Mouse (Mus musculus): ENCODE measurements at regions not wholly inside any gene's neighbourhood (a gene's known extent, or its start where the extent isn't known, plus 50 kb on each side); places are given as distances from the start of the nearest gene placed in this dataset.

GRCm38 (mm10) chr10:123843604-123844003 lies 579.8 kb downstream of the Fam19a2 start:
- H3K9ac ChIP-seq (replicated peaks; ENCODE audit: low read length, poor library complexity, severe bottlenecking) = no peak overlapping the region
- no peak overlapping the region for H3K27ac ChIP-seq (ENCODE audit: low read depth, low read length)
- no peaks in the 10 kb centered on the region for H3K27me3 ChIP-seq (ENCODE audit: insufficient read depth, low read length)
- no peak overlapping the region for H3K4me2 ChIP-seq (ENCODE audit: low read depth, low read length, poor library complexity, severe bottlenecking)
- ATAC-seq (ENCODE audit: low FRiP score) (no peak), DNase-seq (ENCODE audit: low spot score) (no peak)
- no peaks in the 10 kb centered on the region; the same call in 1 of the 2 replicates for H3K4me1 ChIP-seq (ENCODE audit: insufficient read depth, low read length)
- H3K4me3 ChIP-seq (ENCODE audit: low read depth, low read length) = no peak overlapping the region
- H3K36me3 ChIP-seq (ENCODE audit: insufficient read depth, low read length) = no peaks in the 10 kb centered on the region
- no peaks in the 10 kb centered on the region for H3K9me3 ChIP-seq (ENCODE audit: low read length)
- WGBS = 88% methylated on average over 4 of the region's 4 CpGs
- TF ChIP-seq CTCF (IDR thresholded peaks at IDR 0.05) = no peak

GRCm38 (mm10) chr10:123846631-123847030 lies 582.8 kb downstream of the Fam19a2 start:
- no peak overlapping the region for H3K4me2 ChIP-seq (ENCODE audit: low read depth, low read length, poor library complexity, severe bottlenecking)
- H3K4me1 ChIP-seq (ENCODE audit: insufficient read depth, low read length) = no peaks in the 10 kb centered on the region
- H3K36me3 ChIP-seq (ENCODE audit: insufficient read depth, low read length) = no peaks in the 10 kb centered on the region
- WGBS = 87% methylated on average over 8 of the region's 8 CpGs
- DNase-seq (ENCODE audit: low spot score) (no peak), ATAC-seq (ENCODE audit: low FRiP score) (no peak)
- no peaks in the 10 kb centered on the region for H3K9me3 ChIP-seq (ENCODE audit: low read length)
- no peak overlapping the region for H3K27ac ChIP-seq (ENCODE audit: low read depth, low read length)
- H3K27me3 ChIP-seq (ENCODE audit: insufficient read depth, low read length) = no peaks in the 10 kb centered on the region
- TF ChIP-seq CTCF (IDR thresholded peaks at IDR 0.05) = no peak
- H3K4me3 ChIP-seq (ENCODE audit: low read depth, low read length) = no peak overlapping the region
- H3K9ac ChIP-seq (replicated peaks; ENCODE audit: low read length, poor library complexity, severe bottlenecking) = no peak overlapping the region

DNA sequence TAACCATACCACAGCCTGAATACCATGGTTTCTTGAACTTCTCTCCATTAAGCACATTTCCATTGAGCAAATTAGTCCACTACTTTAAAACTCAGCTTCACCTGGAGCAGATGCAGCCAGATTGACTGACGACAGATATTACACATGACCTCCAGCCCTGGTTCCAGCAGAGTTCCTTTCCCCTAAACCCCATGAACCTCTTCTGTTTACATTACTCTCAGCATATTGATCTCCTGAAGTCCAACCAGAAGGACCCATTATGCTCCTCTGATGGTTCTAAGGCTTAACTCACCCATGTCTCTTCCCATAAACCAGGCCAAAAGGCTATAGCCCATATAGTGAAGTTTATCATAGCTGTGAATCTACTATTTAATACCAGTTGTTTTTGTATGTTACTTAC lies 584.8 kb downstream of the Fam19a2 start:
- H3K27ac ChIP-seq (ENCODE audit: low read depth, low read length) = no peak overlapping the region
- H3K36me3 ChIP-seq (ENCODE audit: insufficient read depth, low read length) = no peaks in the 10 kb centered on the region
- no peak for DNase-seq (ENCODE audit: low spot score)
- H3K9ac ChIP-seq (replicated peaks; ENCODE audit: low read length, poor library complexity, severe bottlenecking) = no peak overlapping the region
- H3K4me3 ChIP-seq (ENCODE audit: low read depth, low read length) = no peak overlapping the region
- WGBS = 94% methylated on average over 1 of the region's 1 CpGs
- H3K9me3 ChIP-seq (ENCODE audit: low read length) = no peaks in the 10 kb centered on the region
- no peak for ATAC-seq (ENCODE audit: low FRiP score)
- H3K27me3 ChIP-seq (ENCODE audit: insufficient read depth, low read length) = no peaks in the 10 kb centered on the region
- H3K4me2 ChIP-seq (ENCODE audit: low read depth, low read length, poor library complexity, severe bottlenecking) = no peak overlapping the region
- H3K4me1 ChIP-seq (ENCODE audit: insufficient read depth, low read length) = no peaks in the 10 kb centered on the region
- TF ChIP-seq CTCF (IDR thresholded peaks at IDR 0.05) = no peak

DNA sequence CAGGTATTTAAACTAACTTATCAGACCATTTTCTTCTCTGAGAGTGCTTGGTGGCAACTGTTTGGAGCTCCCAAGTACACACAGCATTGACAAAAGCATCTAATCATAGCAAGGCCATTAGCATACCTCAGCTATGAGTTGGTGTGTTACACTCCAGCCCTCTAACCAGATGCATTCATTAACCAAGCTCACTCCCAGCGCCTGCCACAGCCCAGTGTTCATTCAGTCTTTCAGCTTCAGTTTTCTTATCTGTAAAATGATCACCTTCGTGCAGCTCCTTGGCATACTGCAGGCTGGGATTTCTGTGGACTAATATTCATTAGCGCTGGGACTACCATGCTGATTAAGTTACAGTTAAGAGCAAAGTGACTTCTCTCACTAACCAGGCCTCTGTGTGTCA lies 611.7 kb downstream of the Fam19a2 start:
- no peak for ATAC-seq (ENCODE audit: low FRiP score)
- H3K4me3 ChIP-seq (ENCODE audit: low read depth, low read length) = no peak overlapping the region
- no peak for DNase-seq (ENCODE audit: low spot score)
- H3K27ac ChIP-seq (ENCODE audit: low read depth, low read length) = no peak overlapping the region
- H3K36me3 ChIP-seq (ENCODE audit: insufficient read depth, low read length) = no peaks in the 10 kb centered on the region
- 59% methylated on average over 3 of the region's 3 CpGs for WGBS
- no peak overlapping the region for H3K9ac ChIP-seq (replicated peaks; ENCODE audit: low read length, poor library complexity, severe bottlenecking)
- no peaks in the 10 kb centered on the region for H3K9me3 ChIP-seq (ENCODE audit: low read length)
- H3K27me3 ChIP-seq (ENCODE audit: insufficient read depth, low read length) = no peaks in the 10 kb centered on the region
- no peaks in the 10 kb centered on the region for H3K4me1 ChIP-seq (ENCODE audit: insufficient read depth, low read length)
- no peak overlapping the region for H3K4me2 ChIP-seq (ENCODE audit: low read depth, low read length, poor library complexity, severe bottlenecking)
- TF ChIP-seq CTCF (IDR thresholded peaks at IDR 0.05) = no peak

DNA sequence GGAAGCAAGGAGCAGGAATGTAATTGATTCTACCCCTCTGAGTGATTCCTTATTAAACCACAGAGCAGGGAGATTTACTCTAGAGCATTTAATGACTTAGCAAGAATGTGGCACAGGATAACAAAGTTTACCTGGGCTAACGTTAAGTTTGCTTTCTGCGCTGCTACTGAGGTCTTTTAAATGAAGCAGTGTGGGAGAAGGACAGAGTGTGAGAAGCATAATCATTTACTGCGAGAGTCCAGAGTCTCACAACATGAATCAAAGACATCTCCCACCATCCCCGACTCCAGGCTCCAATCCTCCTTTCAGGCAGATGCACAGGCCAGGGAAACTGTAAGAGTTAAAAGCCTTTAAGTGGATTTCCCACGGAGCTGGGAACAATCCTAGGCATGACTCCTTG lies 612.1 kb downstream of the Fam19a2 start:
- H3K9me3 ChIP-seq (ENCODE audit: low read length) = no peaks in the 10 kb centered on the region
- no peaks in the 10 kb centered on the region for H3K36me3 ChIP-seq (ENCODE audit: insufficient read depth, low read length)
- H3K9ac ChIP-seq (replicated peaks; ENCODE audit: low read length, poor library complexity, severe bottlenecking) = no peak overlapping the region
- DNase-seq (ENCODE audit: low spot score) (no peak), ATAC-seq (ENCODE audit: low FRiP score) (no peak)
- no peaks in the 10 kb centered on the region for H3K4me1 ChIP-seq (ENCODE audit: insufficient read depth, low read length)
- H3K4me2 ChIP-seq (ENCODE audit: low read depth, low read length, poor library complexity, severe bottlenecking) = no peak overlapping the region
- TF ChIP-seq CTCF (IDR thresholded peaks at IDR 0.05) = no peak
- H3K27ac ChIP-seq (ENCODE audit: low read depth, low read length) = no peak overlapping the region
- no peaks in the 10 kb centered on the region for H3K27me3 ChIP-seq (ENCODE audit: insufficient read depth, low read length)
- 42% methylated on average over 5 of the region's 5 CpGs for WGBS
- H3K4me3 ChIP-seq (ENCODE audit: low read depth, low read length) = no peak overlapping the region

GRCm38 (mm10) chr10:123888681-123889172 lies 624.9 kb downstream of the Fam19a2 start:
- no peak overlapping the region for H3K9ac ChIP-seq (replicated peaks; ENCODE audit: low read length, poor library complexity, severe bottlenecking)
- H3K27ac ChIP-seq (ENCODE audit: low read depth, low read length) = no peak overlapping the region
- no peak overlapping the region for H3K4me2 ChIP-seq (ENCODE audit: low read depth, low read length, poor library complexity, severe bottlenecking)
- no peaks in the 10 kb centered on the region for H3K27me3 ChIP-seq (ENCODE audit: insufficient read depth, low read length)
- H3K4me3 ChIP-seq (ENCODE audit: low read depth, low read length) = no peak overlapping the region
- ATAC-seq (ENCODE audit: low FRiP score) (no peak), DNase-seq (ENCODE audit: low spot score) (no peak)
- no peak for TF ChIP-seq CTCF (IDR thresholded peaks at IDR 0.05)
- H3K9me3 ChIP-seq (ENCODE audit: low read length) = no peaks in the 10 kb centered on the region
- no peaks in the 10 kb centered on the region for H3K36me3 ChIP-seq (ENCODE audit: insufficient read depth, low read length)
- no peaks in the 10 kb centered on the region for H3K4me1 ChIP-seq (ENCODE audit: insufficient read depth, low read length)
- 85% methylated on average over 3 of the region's 3 CpGs for WGBS
